Mouse (Mus musculus) MEL (cell line): ENCODE measurements at regions not wholly inside any gene's neighbourhood (a gene's known extent, or its start where the extent isn't known, plus 50 kb on each side); places are given as distances from the start of the nearest gene placed in this dataset.

Source experiments
- DNase-seq: peaks from one replicate; pipeline ENCODE4 v3.0.0; 2011; ENCODE audit warnings: low read depth, low spot score
- H3K27ac ChIP-seq: 2 replicates; pipeline ENCODE4 v1.5.1; 2012; ENCODE audit warnings: low read depth, mild to moderate bottlenecking, control low read depth, low read length, moderate library complexity; ENCODE audit not compliant: control insufficient read depth
- H3K27me3 ChIP-seq, 2 experiments: fragments of 150-350 bp in 1 of 2; sonication (generic) in 1 of 2; 2 replicates each; pipeline ENCODE4 v1.6.1; 2012; ENCODE audit warnings: low read length in 2 of 2, mild to moderate bottlenecking in 2 of 2, improper control_type of control experiment in 1 of 2, moderate library complexity in 1 of 2; ENCODE audit not compliant: insufficient read depth in 2 of 2, control insufficient read depth in 1 of 2
- H3K36me3 ChIP-seq, 2 experiments: 2 replicates each; pipeline ENCODE4 v1.6.1; 2012 to 2014; ENCODE audit warnings: low read length in 2 of 2, improper control_type of control experiment in 1 of 2, inconsistent platforms in 1 of 2, mild to moderate bottlenecking in 1 of 2; ENCODE audit not compliant: insufficient read depth in 2 of 2, control insufficient read depth in 1 of 2
- H3K4me1 ChIP-seq, 2 experiments: fragments of 150-350 bp in 1 of 2; sonication (generic) in 1 of 2; 2 replicates each; pipeline ENCODE4 v1.6.1; 2012; ENCODE audit warnings: low read length in 2 of 2, improper control_type of control experiment in 1 of 2, mild to moderate bottlenecking in 1 of 2; ENCODE audit not compliant: insufficient read depth in 2 of 2, control insufficient read depth in 1 of 2
- H3K4me3 ChIP-seq, 2 experiments: fragments of 150-350 bp in 1 of 2; sonication (generic) in 1 of 2; 2 replicates each; pipeline ENCODE4 v1.5.1; 2012; ENCODE audit warnings: low read depth in 2 of 2, low read length in 2 of 2, mild to moderate bottlenecking in 2 of 2, moderate library complexity in 2 of 2, control low read depth in 1 of 2, improper control_type of control experiment in 1 of 2; ENCODE audit not compliant: control insufficient read depth in 1 of 2, insufficient read depth in 1 of 2
- H3K79me2 ChIP-seq: 2 replicates; pipeline ENCODE4 v1.6.1; 2012; ENCODE audit warnings: mild to moderate bottlenecking, low read length, moderate library complexity; ENCODE audit not compliant: control insufficient read depth, poor library complexity, insufficient read depth
- H3K9ac ChIP-seq: 2 replicates; pipeline ENCODE4 v1.6.1; 2012; ENCODE audit warnings: low read depth, mild to moderate bottlenecking, control low read depth, low read length, moderate library complexity; ENCODE audit not compliant: control insufficient read depth, poor library complexity, severe bottlenecking
- H3K9me3 ChIP-seq: fragments of 150-350 bp; sonication (generic); replicated peaks from 2 replicates; pipeline ENCODE4 v1.6.1; 2012; ENCODE audit warnings: mild to moderate bottlenecking, low read length, improper control_type of control experiment, moderate library complexity; ENCODE audit not compliant: insufficient read depth
- BHLHE40 ChIP-seq: IDR thresholded peaks from 2 replicates; pipeline ENCODE4 v1.6.1; 2012; ENCODE audit warnings: low read depth, mild to moderate bottlenecking, inconsistent platforms, low read length, improper control_type of control experiment, borderline replicate concordance
- CHD2 ChIP-seq: IDR thresholded peaks from 2 replicates; pipeline ENCODE4 v1.6.1; 2011; ENCODE audit warnings: low read length, improper control_type of control experiment
- CTCF ChIP-seq, 3 experiments: IDR thresholded peaks in 2 of 3; conservative IDR thresholded peaks in 1 of 3; 2 replicates each; pipeline ENCODE4 v1.5.1; 2011 to 2012; ENCODE audit warnings: low read length in 3 of 3, low read depth in 2 of 3, mild to moderate bottlenecking in 2 of 3, improper control_type of control experiment in 1 of 3, inconsistent platforms in 1 of 3, mixed read lengths in 1 of 3, moderate library complexity in 1 of 3; ENCODE audit not compliant: control insufficient read depth in 1 of 3, insufficient read depth in 1 of 3, poor library complexity in 1 of 3, severe bottlenecking in 1 of 3
- E2F4 ChIP-seq: IDR thresholded peaks from 2 replicates; pipeline ENCODE4 v1.6.1; 2011; ENCODE audit warnings: low read depth, low read length, improper control_type of control experiment, borderline replicate concordance
- ELF1 ChIP-seq: IDR thresholded peaks from 2 replicates; pipeline ENCODE4 v1.6.1; 2014; ENCODE audit warnings: low read depth, mild to moderate bottlenecking, inconsistent platforms, low read length, improper control_type of control experiment, moderate library complexity
- EP300 ChIP-seq, 2 experiments: IDR thresholded peaks; 2 replicates each; pipeline ENCODE4 v1.6.1; 2011; ENCODE audit warnings: improper control_type of control experiment in 2 of 2, low read length in 2 of 2, low read depth in 1 of 2, mild to moderate bottlenecking in 1 of 2
- ETS1 ChIP-seq: IDR thresholded peaks from 2 replicates; pipeline ENCODE4 v1.6.1; 2012; ENCODE audit warnings: low read depth, mild to moderate bottlenecking, inconsistent platforms, low read length, improper control_type of control experiment, moderate library complexity
- GABPA ChIP-seq: IDR thresholded peaks from 2 replicates; pipeline ENCODE4 v1.6.1; 2012; ENCODE audit warnings: low read depth, mild to moderate bottlenecking, inconsistent platforms, low read length, improper control_type of control experiment, moderate library complexity
- KAT2A ChIP-seq: conservative IDR thresholded peaks from 2 replicates; pipeline ENCODE4 v1.6.1; 2012; ENCODE audit warnings: low read depth, low read length, improper control_type of control experiment, inconsistent platforms
- MAFK ChIP-seq: IDR thresholded peaks from 2 replicates; pipeline ENCODE4 v1.6.1; 2011; ENCODE audit warnings: low read depth, mild to moderate bottlenecking, low read length, improper control_type of control experiment, borderline replicate concordance
- MAX ChIP-seq: IDR thresholded peaks from 2 replicates; pipeline ENCODE4 v1.6.1; 2011; ENCODE audit warnings: low read length, improper control_type of control experiment
- MXI1 ChIP-seq: IDR thresholded peaks from 2 replicates; pipeline ENCODE4 v1.6.1; 2011; ENCODE audit warnings: mild to moderate bottlenecking, low read depth, low read length, improper control_type of control experiment
- MYB ChIP-seq: IDR thresholded peaks from 2 replicates; pipeline ENCODE4 v1.6.1; 2011; ENCODE audit warnings: mild to moderate bottlenecking, low read depth, low read length, improper control_type of control experiment
- MYC ChIP-seq: IDR thresholded peaks from 2 replicates; pipeline ENCODE4 v1.6.1; 2011; ENCODE audit warnings: low read depth, mild to moderate bottlenecking, low read length, improper control_type of control experiment, moderate library complexity
- NELFE ChIP-seq: IDR thresholded peaks from 2 replicates; pipeline ENCODE4 v1.6.1; 2011; ENCODE audit warnings: low read depth, low read length, improper control_type of control experiment
- POLR2A ChIP-seq, 2 experiments: IDR thresholded peaks; 2 replicates each; pipeline ENCODE4 v1.6.1; 2011 to 2012; ENCODE audit warnings: low read length in 2 of 2, mild to moderate bottlenecking in 2 of 2, control low read depth in 1 of 2, improper control_type of control experiment in 1 of 2, low read depth in 1 of 2, moderate library complexity in 1 of 2; ENCODE audit not compliant: control insufficient read depth in 1 of 2, insufficient read depth in 1 of 2, poor library complexity in 1 of 2
- POLR2AphosphoS5 ChIP-seq: IDR thresholded peaks from 2 replicates; pipeline ENCODE4 v1.6.1; 2012; ENCODE audit warnings: low read depth, borderline replicate concordance, mild to moderate bottlenecking, inconsistent platforms, low read length, moderate library complexity, mixed read lengths
- RAD21 ChIP-seq: IDR thresholded peaks from 2 replicates; pipeline ENCODE4 v1.6.1; 2011; ENCODE audit warnings: mild to moderate bottlenecking, low read depth, low read length, improper control_type of control experiment
- SIN3A ChIP-seq: IDR thresholded peaks from 2 replicates; pipeline ENCODE4 v1.6.1; 2012; ENCODE audit warnings: low read length, improper control_type of control experiment, inconsistent platforms
- TAL1 ChIP-seq: IDR thresholded peaks from 2 replicates; pipeline ENCODE4 v1.6.1; 2012; ENCODE audit warnings: mild to moderate bottlenecking, inconsistent platforms, low read length, moderate library complexity, mixed read lengths
- TCF12 ChIP-seq: IDR thresholded peaks from 2 replicates; pipeline ENCODE4 v1.6.1; 2014; ENCODE audit warnings: low read depth, mild to moderate bottlenecking, inconsistent platforms, low read length, improper control_type of control experiment, moderate library complexity
- USF2 ChIP-seq, 2 experiments: IDR thresholded peaks; 2 replicates each; pipeline ENCODE4 v1.6.1; 2011 to 2012; ENCODE audit warnings: improper control_type of control experiment in 2 of 2, low read length in 2 of 2, borderline replicate concordance in 1 of 2, inconsistent platforms in 1 of 2, low read depth in 1 of 2, mild to moderate bottlenecking in 1 of 2; ENCODE audit not compliant: insufficient read depth in 1 of 2
- ZC3H11A ChIP-seq: IDR thresholded peaks from 2 replicates; pipeline ENCODE4 v1.6.1; 2012; ENCODE audit warnings: low read depth, mild to moderate bottlenecking, inconsistent platforms, low read length, improper control_type of control experiment
- ZKSCAN1 ChIP-seq: IDR thresholded peaks from 2 replicates; pipeline ENCODE4 v1.6.1; 2012; ENCODE audit warnings: low read depth, mild to moderate bottlenecking, inconsistent platforms, low read length, improper control_type of control experiment, moderate library complexity
- ZMIZ1 ChIP-seq: IDR thresholded peaks from 2 replicates; pipeline ENCODE4 v1.6.1; 2012; ENCODE audit warnings: low read depth, mild to moderate bottlenecking, inconsistent platforms, low read length, improper control_type of control experiment, moderate library complexity
- ZNF384 ChIP-seq: IDR thresholded peaks from 2 replicates; pipeline ENCODE4 v1.6.1; 2012; ENCODE audit warnings: low read depth, mild to moderate bottlenecking, inconsistent platforms, low read length, improper control_type of control experiment

GRCm38 (mm10) chr3:103449851-103450250 is 125.2 kb upstream of the Syt6 start:
- no peak for DNase-seq
- Histone ChIP-seq H3K27me3 (peaks cover 3 to 5% of the 10 kb centered on the region in 2 experiments), H3K9me3 (no peaks in the 10 kb centered on the region), H3K27ac (no peak overlapping the region), H3K4me3 (no peak overlapping the region), H3K9ac (no peak overlapping the region), H3K4me1 (no peaks in the 10 kb centered on the region), H3K79me2 (no peaks in the 10 kb centered on the region), H3K36me3 (no peaks in the 10 kb centered on the region)
- TF ChIP-seq POLR2AphosphoS5, result no peak
- no peak for TF ChIP-seq POLR2A (IDR thresholded peaks at IDR 0.05; ENCODE audit: control insufficient read depth in 1 of 2, insufficient read depth in 1 of 2, low read depth in 1 of 2, low read length in 2 of 2, poor library complexity in 1 of 2)
- no peak for TF ChIP-seq MAFK
- no peak for TF ChIP-seq RAD21
- TF ChIP-seq KAT2A, result no peak
- no peak for TF ChIP-seq ZNF384
- TF ChIP-seq EP300 (IDR thresholded peaks at IDR 0.05; ENCODE audit: low read depth in 1 of 2, low read length in 2 of 2), result no peak
- TF ChIP-seq MYC, result no peak
- TF ChIP-seq NELFE, result no peak
- TF ChIP-seq GABPA, result no peak
- no peak for TF ChIP-seq MYB
- TF ChIP-seq ZMIZ1, result no peak
- TF ChIP-seq E2F4, result no peak
- no peak for TF ChIP-seq BHLHE40
- no peak for TF ChIP-seq ZKSCAN1

- no peaks in the 10 kb centered on the region for H3K79me2 ChIP-seq
- no peaks in the 10 kb centered on the region for H3K36me3 ChIP-seq
- no peaks in the 10 kb centered on the region for H3K4me1 ChIP-seq
- TF ChIP-seq CTCF (IDR thresholded peaks at IDR 0.05 in 2 of 3, conservative IDR thresholded peaks at IDR 0.05 in 1 of 3; ENCODE audit: control insufficient read depth in 1 of 3, insufficient read depth in 1 of 3, low read depth in 2 of 3, low read length in 3 of 3, poor library complexity in 1 of 3, severe bottlenecking in 1 of 3) (no peak), USF2 (IDR thresholded peaks at IDR 0.05; ENCODE audit: borderline replicate concordance in 1 of 2, insufficient read depth in 1 of 2, low read depth in 1 of 2, low read length in 2 of 2) (no peak), NELFE (no peak), CHD2 (no peak), E2F4 (no peak), MXI1 (no peak), ETS1 (no peak), ZC3H11A (no peak), MAX (no peak), TCF12 (no peak), SIN3A (no peak), TAL1 (no peak), ZMIZ1 (no peak), ELF1 (no peak)
- H3K27ac ChIP-seq, result no peak overlapping the region
- H3K9ac ChIP-seq, result no peak overlapping the region
- peaks cover 1 to 7% of the 10 kb centered on the region in 2 experiments for H3K27me3 ChIP-seq
- H3K4me3 ChIP-seq, result no peak overlapping the region
- no peaks in the 10 kb centered on the region for H3K9me3 ChIP-seq
- no peak for DNase-seq
These were observed 123.1 kb upstream of the Syt6 start for GRCm38 (mm10) chr3:103451971-103452370.
